ENCODE assay signal across 12 mouse cellular contexts in the genomic region with DNA sequence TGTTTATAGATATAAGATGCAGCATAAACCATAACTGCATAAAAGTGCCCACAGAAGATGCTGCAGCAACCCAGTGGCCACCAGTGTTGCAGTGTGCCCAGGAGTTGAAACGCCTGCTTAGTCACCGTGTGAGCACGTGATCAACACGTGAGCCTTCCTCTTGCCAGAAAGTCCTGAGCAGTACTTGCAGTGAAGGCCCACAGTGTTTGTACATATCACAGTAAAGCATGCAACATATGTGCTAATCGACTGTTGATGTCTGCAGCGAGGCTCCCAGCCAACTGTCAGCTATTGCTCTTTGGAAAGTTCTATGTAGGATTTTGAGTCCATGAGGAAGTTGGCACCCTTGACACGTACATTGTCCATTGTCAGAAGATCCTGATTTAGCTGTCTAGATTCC.
A peak's percentile ranks its signal among the peaks of the same experiment; 100 is the strongest.
DNase-seq lines count a peak whose midpoint lies in the region; ATAC-seq and TF ChIP-seq lines count a peak whose summit lies in the region.
"Had no signal": no experiment of that assay in that cellular context is flagged by ENCODE, and none has a peak within 500 bp of the region (broad histone marks: within the 10 kb centered on the region; RNA-seq: fewer than 3 reads in every experiment).

No protein-coding gene starts in this region.

- peak; percentile 86 for ATAC-seq in lung, embryonic 14.5 days (ENCODE audit: insufficient read depth)
- ATAC-seq in midbrain, embryonic 14.5 days (ENCODE audit: low FRiP score, low TSS enrichment) = no peak
- no peak for ATAC-seq in CD4-positive, CD25-positive, alpha-beta regulatory T cell, adult 4 months
- ATAC-seq: forebrain, embryonic 16.5 days; midbrain, embryonic 13.5 days had no signal

- H3K4me1 ChIP-seq in lung, embryonic 14.5 days (ENCODE audit: insufficient read depth) = peaks cover 17% of the 10 kb centered on the region
- peaks cover 4% of the 10 kb centered on the region for H3K4me1 ChIP-seq in midbrain, embryonic 14.5 days (ENCODE audit: control insufficient read depth, insufficient read depth, low read length)

- peaks cover 25% of the 10 kb centered on the region; the same call in 1 of the 2 replicates for H3K36me3 ChIP-seq in lung, embryonic 14.5 days (ENCODE audit: insufficient read depth)
- peaks cover 6% of the 10 kb centered on the region; the same call in 1 of the 2 replicates for H3K36me3 ChIP-seq in midbrain, embryonic 14.5 days (ENCODE audit: control insufficient read depth, insufficient read depth, low read length)

- TF ChIP-seq CTCF in lung, embryonic 14.5 days (IDR thresholded peaks at IDR 0.05; ENCODE audit: low read depth) = no peak

- no peak overlapping the region for H3K4me2 ChIP-seq in lung, embryonic 14.5 days
- no peak overlapping the region for H3K4me2 ChIP-seq in midbrain, embryonic 14.5 days (ENCODE audit: low read length)
- H3K4me2 ChIP-seq: midbrain, embryonic 13.5 days had no signal

- DNase-seq in ovary, postnatal 36 days (ENCODE audit: low spot score) = peak; percentile 36
- no peak for DNase-seq in ovary, postnatal 14 days (ENCODE audit: low spot score)
- peak; percentile 41 to 58 for DNase-seq in kidney, adult 8-10 months
- peak; percentile 85 for DNase-seq in lung, embryonic 14.5 days
- DNase-seq in yolk sac, embryonic 10.5 days (ENCODE audit: low spot score) = peak; percentile 65
- no peak for DNase-seq in midbrain, embryonic 14.5 days
- DNase-seq in layer of hippocampus, adult 8-10 months (ENCODE audit: low spot score in 2 of 2) = no peak
- DNase-seq: layer of hippocampus, postnatal 36 days had no signal

- peak overlapping the region; percentile 51 for H3K27ac ChIP-seq in lung, embryonic 14.5 days (ENCODE audit: low read depth)
- no peak overlapping the region for H3K27ac ChIP-seq in midbrain, embryonic 14.5 days (replicated peaks; ENCODE audit: low read depth, low read length)
- H3K27ac ChIP-seq: midbrain, embryonic 13.5 days had no signal

- no peaks in the 10 kb centered on the region for H3K9me3 ChIP-seq in lung, embryonic 14.5 days (ENCODE audit: low read depth, low read length)
- no peaks in the 10 kb centered on the region for H3K9me3 ChIP-seq in midbrain, embryonic 14.5 days (ENCODE audit: control insufficient read depth, low read length)
- H3K9me3 ChIP-seq: midbrain, embryonic 13.5 days had no signal

- no peak overlapping the region for H3K4me3 ChIP-seq in lung, embryonic 14.5 days (ENCODE audit: low read depth, low read length)
- no peak overlapping the region for H3K4me3 ChIP-seq in midbrain, embryonic 14.5 days (replicated peaks; ENCODE audit: low read depth, low read length)
- H3K4me3 ChIP-seq: midbrain, embryonic 13.5 days had no signal

- WGBS in lung, embryonic 14.5 days = 25% methylated on average over 7 of the region's 7 CpGs
- 93% methylated on average over 7 of the region's 7 CpGs for WGBS in midbrain, embryonic 14.5 days

- H3K27me3 ChIP-seq in lung, embryonic 14.5 days (ENCODE audit: insufficient read depth, low read length) = no peaks in the 10 kb centered on the region
- H3K27me3 ChIP-seq in midbrain, embryonic 14.5 days (ENCODE audit: control insufficient read depth, insufficient read depth, low read length) = no peaks in the 10 kb centered on the region
- H3K27me3 ChIP-seq: CH12.LX; midbrain, embryonic 13.5 days had no signal

- H3K9ac ChIP-seq in lung, embryonic 14.5 days = no peak overlapping the region
- no peak overlapping the region for H3K9ac ChIP-seq in midbrain, embryonic 14.5 days (replicated peaks; ENCODE audit: low read length)
- H3K9ac ChIP-seq: midbrain, embryonic 13.5 days had no signal

Comparison
In these comparisons a context has a peak if more than half of its experiments do, and no peak if none do; other contexts are left out.
1. DNase-seq: peak in ovary, postnatal 36 days (single experiment), kidney, adult 8-10 months (2 of 2), lung, embryonic 14.5 days (single experiment) and yolk sac, embryonic 10.5 days (single experiment); none in ovary, postnatal 14 days (single experiment), midbrain, embryonic 14.5 days (single experiment) and layer of hippocampus, adult 8-10 months (0 of 2).